Mouse (Mus musculus): Measurements from ENCODE around the gene Nlrc4. TPM values are rescaled to one million over a fixed set of nuclear protein-coding genes. Genes with fewer than 3 reads are reported as not detected.
A peak's percentile ranks its signal among the peaks of the same experiment; 100 is the strongest.

The Nlrc4 gene
- polyA plus RNA-seq, 1 experiment from 2014 or later: 0.41 TPM

- Histone ChIP-seq H3K27ac (ENCODE audit: low read depth, low read length) (no peak overlapping the region), H3K9ac (ENCODE audit: low read depth, low read length) (no peak overlapping the region), H3K27me3 (ENCODE audit: control insufficient read depth, insufficient read depth, low read length) (no peaks in the 10 kb centered on the region), H3K4me2 (replicated peaks; ENCODE audit: low read depth, low read length) (no peak overlapping the region), H3K9me3 (ENCODE audit: control insufficient read depth, low read length) (no peaks in the 10 kb centered on the region), H3K4me1 (ENCODE audit: control insufficient read depth, insufficient read depth, low read length) (no peaks in the 10 kb centered on the region), H3K4me3 (ENCODE audit: low read length) (no peak overlapping the region), H3K36me3 (ENCODE audit: control insufficient read depth, insufficient read depth, low read length) (peaks cover 77% of the 10 kb centered on the region)
- no peak for ATAC-seq (ENCODE audit: low FRiP score, low TSS enrichment)
- WGBS: 92% methylated on average over 8 of the region's 8 CpGs
Measured at GRCm38 (mm10) chr17:74416841-74417360, 42.0 kb downstream of the Nlrc4 start.

- Histone ChIP-seq H3K27me3 (ENCODE audit: control insufficient read depth, insufficient read depth, low read length) (no peaks in the 10 kb centered on the region), H3K36me3 (ENCODE audit: control insufficient read depth, insufficient read depth, low read length) (peaks cover 74% of the 10 kb centered on the region), H3K4me2 (replicated peaks; ENCODE audit: low read depth, low read length) (no peak overlapping the region), H3K4me1 (ENCODE audit: control insufficient read depth, insufficient read depth, low read length) (no peaks in the 10 kb centered on the region), H3K9ac (ENCODE audit: low read depth, low read length) (no peak overlapping the region), H3K9me3 (ENCODE audit: control insufficient read depth, low read length) (no peaks in the 10 kb centered on the region), H3K4me3 (ENCODE audit: low read length) (no peak overlapping the region), H3K27ac (ENCODE audit: low read depth, low read length) (no peak overlapping the region)
- 86% methylated on average over 1 of the region's 1 CpGs for WGBS
- no peak for ATAC-seq (ENCODE audit: low FRiP score, low TSS enrichment)
Measured at GRCm38 (mm10) chr17:74414671-74415070, 44.3 kb downstream of the Nlrc4 start.

DNA sequence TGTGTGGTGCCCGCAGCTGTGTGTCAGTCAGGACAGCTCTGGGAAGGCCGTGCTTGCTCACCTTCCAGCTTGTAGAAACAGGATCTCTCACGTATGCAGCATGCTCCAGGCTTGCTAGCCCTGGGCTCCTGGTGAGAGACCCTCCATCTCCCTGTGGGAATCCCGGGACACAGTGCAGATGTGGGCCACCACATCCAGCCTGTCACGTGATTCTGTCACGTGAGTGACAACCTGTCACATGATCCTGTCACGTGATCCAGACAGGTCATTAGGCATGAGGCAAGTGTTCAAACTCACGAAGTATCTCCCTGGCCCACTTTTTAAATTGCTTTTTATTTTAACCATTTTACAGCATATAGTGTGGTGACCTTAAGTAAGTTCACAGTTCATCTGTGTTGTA lies 45.6 kb downstream of the Nlrc4 start:
- H3K9me3 ChIP-seq (ENCODE audit: control insufficient read depth, low read length): no peaks in the 10 kb centered on the region
- H3K4me2 ChIP-seq (replicated peaks; ENCODE audit: low read depth, low read length): no peak overlapping the region
- WGBS: 88% methylated on average over 8 of the region's 8 CpGs
- no peak overlapping the region for H3K27ac ChIP-seq (ENCODE audit: low read depth, low read length)
- H3K9ac ChIP-seq (ENCODE audit: low read depth, low read length): no peak overlapping the region
- H3K4me1 ChIP-seq (ENCODE audit: control insufficient read depth, insufficient read depth, low read length): no peaks in the 10 kb centered on the region
- peaks cover 75% of the 10 kb centered on the region for H3K36me3 ChIP-seq (ENCODE audit: control insufficient read depth, insufficient read depth, low read length)
- no peak overlapping the region for H3K4me3 ChIP-seq (ENCODE audit: low read length)
- no peak for ATAC-seq (ENCODE audit: low FRiP score, low TSS enrichment)
- H3K27me3 ChIP-seq (ENCODE audit: control insufficient read depth, insufficient read depth, low read length): no peaks in the 10 kb centered on the region

DNA sequence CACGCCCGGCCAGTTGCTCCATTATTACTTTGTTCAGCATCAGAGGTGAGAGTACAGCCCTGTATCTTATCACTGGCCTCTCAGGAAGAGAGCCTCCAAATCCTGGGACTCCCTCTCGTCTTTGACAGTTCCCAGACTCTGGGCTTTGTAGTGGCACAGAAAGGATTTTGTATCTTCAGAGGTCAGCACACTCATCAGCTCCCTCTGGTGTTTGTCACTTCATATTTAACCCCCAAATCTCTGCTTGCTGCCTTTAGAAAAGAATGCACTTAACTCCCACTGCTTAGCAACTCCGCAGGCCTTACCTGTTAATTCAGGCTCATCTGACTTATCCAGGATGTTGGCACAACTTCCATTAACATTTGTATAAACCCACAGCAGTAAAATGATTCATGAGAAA lies 49.2 kb downstream of the Nlrc4 start:
- Histone ChIP-seq H3K36me3 (ENCODE audit: control insufficient read depth, insufficient read depth, low read length) (peaks cover 73% of the 10 kb centered on the region), H3K4me3 (ENCODE audit: low read length) (no peak overlapping the region)

DNA sequence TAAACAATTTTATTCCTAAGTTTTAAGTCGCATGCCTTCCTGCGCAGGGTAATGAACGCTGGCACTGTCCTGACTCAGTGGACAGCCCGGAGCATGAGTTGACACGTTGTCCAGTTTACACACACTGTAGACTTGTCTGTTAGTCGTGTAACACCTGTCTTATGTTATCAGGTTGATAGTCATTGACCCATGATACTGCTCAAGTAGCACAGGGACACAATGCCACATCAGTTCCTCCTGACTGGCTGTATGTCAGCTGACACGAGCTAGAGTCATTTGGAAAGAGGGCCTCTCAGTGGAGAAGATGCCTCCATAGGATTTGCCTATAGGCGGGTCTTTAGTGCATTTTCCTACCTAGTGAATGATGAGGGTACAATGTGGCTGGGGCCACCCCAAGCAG lies 52.5 kb downstream of the Nlrc4 start:
- Histone ChIP-seq H3K27ac (ENCODE audit: low read depth, low read length) (no peak overlapping the region), H3K4me3 (ENCODE audit: low read length) (no peak overlapping the region), H3K4me1 (ENCODE audit: control insufficient read depth, insufficient read depth, low read length) (no peaks in the 10 kb centered on the region), H3K9ac (ENCODE audit: low read depth, low read length) (no peak overlapping the region), H3K4me2 (replicated peaks; ENCODE audit: low read depth, low read length) (no peak overlapping the region), H3K9me3 (ENCODE audit: control insufficient read depth, low read length) (no peaks in the 10 kb centered on the region), H3K36me3 (ENCODE audit: control insufficient read depth, insufficient read depth, low read length) (peaks cover 73% of the 10 kb centered on the region), H3K27me3 (ENCODE audit: control insufficient read depth, insufficient read depth, low read length) (no peaks in the 10 kb centered on the region)
- no peak for ATAC-seq (ENCODE audit: low FRiP score, low TSS enrichment)
- 89% methylated on average over 8 of the region's 8 CpGs for whole genome bisulfite sequencing

More for the DNA sequence above, 49.2 kb downstream of the Nlrc4 start:
- Histone ChIP-seq H3K4me1 (ENCODE audit: control insufficient read depth, insufficient read depth, low read length) (no peaks in the 10 kb centered on the region), H3K27ac (ENCODE audit: low read depth, low read length) (no peak overlapping the region), H3K4me2 (replicated peaks; ENCODE audit: low read depth, low read length) (no peak overlapping the region), H3K27me3 (ENCODE audit: control insufficient read depth, insufficient read depth, low read length) (no peaks in the 10 kb centered on the region), H3K9ac (ENCODE audit: low read depth, low read length) (no peak overlapping the region), H3K9me3 (ENCODE audit: control insufficient read depth, low read length) (no peaks in the 10 kb centered on the region)
- 70% methylated on average over 4 of the region's 4 CpGs for WGBS
- ATAC-seq (ENCODE audit: low FRiP score, low TSS enrichment): no peak

GRCm38 (mm10) chr17:74402486-74403222 lies 56.3 kb downstream of the Nlrc4 start:
- Histone ChIP-seq H3K27ac (ENCODE audit: low read depth, low read length) (no peak overlapping the region), H3K4me1 (ENCODE audit: control insufficient read depth, insufficient read depth, low read length) (no peaks in the 10 kb centered on the region), H3K4me2 (replicated peaks; ENCODE audit: low read depth, low read length) (no peak overlapping the region), H3K4me3 (ENCODE audit: low read length) (no peak overlapping the region), H3K36me3 (ENCODE audit: control insufficient read depth, insufficient read depth, low read length) (peaks cover 51% of the 10 kb centered on the region), H3K9ac (ENCODE audit: low read depth, low read length) (no peak overlapping the region), H3K27me3 (ENCODE audit: control insufficient read depth, insufficient read depth, low read length) (no peaks in the 10 kb centered on the region), H3K9me3 (ENCODE audit: control insufficient read depth, low read length) (no peaks in the 10 kb centered on the region)
- no peak for ATAC-seq (ENCODE audit: low FRiP score, low TSS enrichment)
- 91% methylated on average over 12 of the region's 12 CpGs for WGBS

GRCm38 (mm10) chr17:74397173-74397572 lies 61.8 kb downstream of the Nlrc4 start:
- Histone ChIP-seq H3K9ac (ENCODE audit: low read depth, low read length) (no peak overlapping the region), H3K27ac (ENCODE audit: low read depth, low read length) (no peak overlapping the region), H3K36me3 (ENCODE audit: control insufficient read depth, insufficient read depth, low read length) (peaks cover 5% of the 10 kb centered on the region; the same call in 1 of the 2 replicates), H3K4me3 (ENCODE audit: low read length) (no peak overlapping the region), H3K9me3 (ENCODE audit: control insufficient read depth, low read length) (no peaks in the 10 kb centered on the region), H3K4me2 (replicated peaks; ENCODE audit: low read depth, low read length) (no peak overlapping the region), H3K27me3 (ENCODE audit: control insufficient read depth, insufficient read depth, low read length) (no peaks in the 10 kb centered on the region), H3K4me1 (ENCODE audit: control insufficient read depth, insufficient read depth, low read length) (no peaks in the 10 kb centered on the region)
- no peak for ATAC-seq (ENCODE audit: low FRiP score, low TSS enrichment)
- 85% methylated on average over 2 of the region's 2 CpGs for WGBS

GRCm38 (mm10) chr17:74396766-74397165 lies 62.2 kb downstream of the Nlrc4 start:
- peak overlapping the region; percentile 82; the same call in 1 of the 2 replicates for H3K4me3 ChIP-seq (ENCODE audit: low read length)
- 83% methylated on average over 4 of the region's 4 CpGs for WGBS
- H3K27ac ChIP-seq (ENCODE audit: low read depth, low read length): no peak overlapping the region
- peaks cover under 1% of the 10 kb centered on the region; the same call in 1 of the 2 replicates for H3K36me3 ChIP-seq (ENCODE audit: control insufficient read depth, insufficient read depth, low read length)
- no peaks in the 10 kb centered on the region for H3K4me1 ChIP-seq (ENCODE audit: control insufficient read depth, insufficient read depth, low read length)
- no peak for ATAC-seq (ENCODE audit: low FRiP score, low TSS enrichment)
- no peaks in the 10 kb centered on the region for H3K9me3 ChIP-seq (ENCODE audit: control insufficient read depth, low read length)
- H3K4me2 ChIP-seq (replicated peaks; ENCODE audit: low read depth, low read length): peak overlapping the region; percentile 35; the same call in 1 of the 2 replicates
- H3K27me3 ChIP-seq (ENCODE audit: control insufficient read depth, insufficient read depth, low read length): no peaks in the 10 kb centered on the region
- no peak overlapping the region for H3K9ac ChIP-seq (ENCODE audit: low read depth, low read length)

- Histone ChIP-seq H3K9me3 (ENCODE audit: control insufficient read depth, low read length) (no peaks in the 10 kb centered on the region), H3K27me3 (ENCODE audit: control insufficient read depth, insufficient read depth, low read length) (no peaks in the 10 kb centered on the region), H3K36me3 (ENCODE audit: control insufficient read depth, insufficient read depth, low read length) (no peaks in the 10 kb centered on the region; the same call in 1 of the 2 replicates), H3K4me1 (ENCODE audit: control insufficient read depth, insufficient read depth, low read length) (no peaks in the 10 kb centered on the region), H3K4me2 (replicated peaks; ENCODE audit: low read depth, low read length) (peak within 1 kb of the TSS; percentile 48), H3K9ac (ENCODE audit: low read depth, low read length) (peak within 1 kb of the TSS; percentile 91), H3K27ac (ENCODE audit: low read depth, low read length) (peak within 1 kb of the TSS; percentile 79), H3K4me3 (ENCODE audit: low read length) (peak within 1 kb of the TSS; percentile 82)
- ATAC-seq (ENCODE audit: low FRiP score, low TSS enrichment): peak; percentile 99
- whole genome bisulfite sequencing: under 1% methylated on average over 41 of the region's 41 CpGs
Measured at GRCm38 (mm10) chr17:74395383-74396065, 63.4 kb downstream of the Nlrc4 start, which contains the start of gene Slc30a6. Gene Slc30a6, plus strand, starts transcription at chr17:74395608.
